Mouse (Mus musculus) thymus, postnatal 0 days (tissue): ENCODE measurements around the gene Colgalt2. TPM values are rescaled to one million over a fixed set of nuclear protein-coding genes. Genes with fewer than 3 reads are reported as not detected.
"Not testable (repeated sequence)": the region's sequence is repeated elsewhere in the genome, so short reads cannot be mapped to it uniquely, and the experiment has no call there.

Experiments
- DNase-seq: peaks from one replicate; pipeline ENCODE4 v3.0.0-alpha.2; 2015; ENCODE audit warnings: low spot score
- polyA plus RNA-seq: library from polyadenylated mRNA; unstranded; fragments of >200 nt; fragmentation: Nextera tagmentation; extraction: Ambion mirVana; gene quantifications from 2 replicates; pipeline ENCODE4 v1.2.1, GENCODE M21; 2015

The Colgalt2 gene
- polyA plus RNA-seq = 1.1 and 1.2 TPM in 2 replicates

- DNase-seq = peak; percentile 6
Observed at GRCm38 (mm10) chr1:152399790-152400555, at the start of gene Colgalt2. TSS of gene Colgalt2 (plus strand) at chr1:152399830.

- no peak for DNase-seq
Observed at GRCm38 (mm10) chr1:152356721-152357120, 42.9 kb upstream of the Colgalt2 start.

GRCm38 (mm10) chr1:152368311-152369088, 31.1 kb upstream of the Colgalt2 start:
- DNase-seq = no peak

GRCm38 (mm10) chr1:152369139-152369538, 30.5 kb upstream of the Colgalt2 start:
- DNase-seq = peak; percentile 32

DNA sequence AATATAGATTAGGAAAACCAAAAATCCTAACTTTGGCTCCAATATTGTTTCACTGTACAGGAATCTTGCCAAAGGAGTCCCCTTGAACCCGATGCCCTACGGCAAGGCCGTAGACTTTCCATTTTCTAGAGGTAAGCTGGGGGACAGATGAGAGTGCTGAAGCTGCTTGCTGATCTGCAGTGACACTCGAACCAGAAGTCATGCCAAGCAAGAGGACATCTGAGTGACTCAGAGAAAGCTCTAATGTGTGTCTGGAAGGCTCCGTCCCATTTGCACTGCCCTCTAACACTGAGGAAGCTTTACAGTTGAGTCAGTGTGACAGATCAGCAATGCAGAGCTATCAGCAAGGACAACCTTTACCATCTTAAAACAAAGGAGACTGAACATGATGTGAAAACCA, 21.3 kb upstream of the Colgalt2 start:
- DNase-seq = no peak

GRCm38 (mm10) chr1:152384589-152384988, 15.0 kb upstream of the Colgalt2 start:
- DNase-seq = no peak

DNA sequence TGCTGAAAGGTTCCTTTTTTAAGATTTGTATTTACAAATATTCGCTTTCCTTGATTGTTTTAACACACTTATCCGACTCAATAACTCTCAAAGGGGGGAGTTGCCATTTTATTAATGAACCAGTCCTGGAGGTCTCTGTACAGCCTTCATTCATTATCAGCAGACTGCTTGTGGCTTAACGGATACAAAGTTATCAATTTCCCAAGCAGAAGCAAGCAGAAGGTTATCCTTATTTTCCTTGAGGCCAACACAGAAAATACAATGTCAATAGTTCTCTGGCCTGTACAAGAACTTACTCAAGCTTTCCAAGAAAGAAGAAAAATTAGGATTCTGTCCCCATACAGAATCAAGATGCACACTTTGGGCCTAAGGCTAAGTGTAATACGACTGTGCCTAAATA, 13.9 kb upstream of the Colgalt2 start:
- DNase-seq = not testable (repeated sequence)

- peak; percentile 70 for DNase-seq
Observed at GRCm38 (mm10) chr1:152386188-152386835, 13.3 kb upstream of the Colgalt2 start, which contains the start of gene Tsen15. TSS of gene Tsen15 (minus strand) at chr1:152386688.

DNA sequence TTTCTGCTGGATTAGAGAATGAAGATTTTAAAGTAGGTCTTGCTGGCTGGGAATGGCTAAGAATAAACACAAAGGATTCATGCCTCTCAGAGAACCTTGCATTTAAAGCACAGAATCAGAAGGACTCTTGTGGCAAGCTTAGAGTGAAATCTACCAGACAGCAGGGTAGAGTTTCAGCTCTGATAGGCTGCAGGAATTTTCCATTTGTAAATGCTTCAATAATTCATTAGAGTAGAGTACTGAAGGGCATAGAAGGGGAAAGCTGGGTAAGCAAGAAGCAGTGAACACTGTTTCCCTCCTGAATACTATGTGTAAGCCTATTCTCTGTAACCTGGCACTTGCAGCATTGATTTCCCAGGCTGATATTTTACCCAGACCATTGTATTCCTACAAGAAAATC, 10.4 kb upstream of the Colgalt2 start:
- DNase-seq = no peak

DNA sequence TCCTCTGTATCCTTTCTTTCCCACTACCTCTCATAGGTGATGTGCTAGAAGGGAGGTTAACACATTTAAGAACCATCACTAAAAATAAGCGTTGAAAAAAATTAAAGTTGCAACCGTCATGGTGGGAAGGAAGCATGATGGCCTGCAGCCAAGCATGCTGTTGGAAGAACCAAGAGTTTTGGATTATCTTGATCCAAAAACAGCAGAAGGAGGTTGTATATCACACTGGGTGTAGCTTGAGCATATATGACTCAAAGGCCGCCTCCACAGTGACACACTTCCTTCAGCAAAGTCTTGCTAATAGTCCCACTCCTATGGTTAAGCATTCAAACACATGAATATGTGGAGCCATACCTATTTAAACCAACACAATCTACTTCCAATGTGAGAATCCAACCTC, 5.5 kb upstream of the Colgalt2 start:
- DNase-seq = no peak

GRCm38 (mm10) chr1:152394956-152395515, 4.6 kb upstream of the Colgalt2 start:
- DNase-seq = no peak

DNA sequence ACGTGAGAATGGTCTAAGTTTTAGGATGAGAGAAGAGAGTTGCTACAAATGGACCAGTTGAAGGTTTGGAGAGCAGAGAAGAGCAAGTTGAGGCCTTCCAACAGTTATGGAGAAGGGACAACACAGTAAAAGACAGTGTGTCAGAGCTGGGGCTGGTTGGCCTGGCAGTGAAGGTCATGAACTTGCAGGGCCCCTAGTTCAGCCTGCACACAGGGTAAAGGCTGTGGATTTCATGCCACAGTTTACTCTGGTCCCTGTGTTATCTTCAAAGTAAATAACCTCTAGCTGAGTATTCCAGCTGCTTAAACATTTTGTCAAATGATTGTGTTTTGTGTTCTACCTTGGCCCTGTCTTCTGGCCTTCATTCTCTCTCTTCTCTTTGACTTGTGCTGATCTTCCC, 922 bp upstream of the Colgalt2 start:
- no peak for DNase-seq

DNA sequence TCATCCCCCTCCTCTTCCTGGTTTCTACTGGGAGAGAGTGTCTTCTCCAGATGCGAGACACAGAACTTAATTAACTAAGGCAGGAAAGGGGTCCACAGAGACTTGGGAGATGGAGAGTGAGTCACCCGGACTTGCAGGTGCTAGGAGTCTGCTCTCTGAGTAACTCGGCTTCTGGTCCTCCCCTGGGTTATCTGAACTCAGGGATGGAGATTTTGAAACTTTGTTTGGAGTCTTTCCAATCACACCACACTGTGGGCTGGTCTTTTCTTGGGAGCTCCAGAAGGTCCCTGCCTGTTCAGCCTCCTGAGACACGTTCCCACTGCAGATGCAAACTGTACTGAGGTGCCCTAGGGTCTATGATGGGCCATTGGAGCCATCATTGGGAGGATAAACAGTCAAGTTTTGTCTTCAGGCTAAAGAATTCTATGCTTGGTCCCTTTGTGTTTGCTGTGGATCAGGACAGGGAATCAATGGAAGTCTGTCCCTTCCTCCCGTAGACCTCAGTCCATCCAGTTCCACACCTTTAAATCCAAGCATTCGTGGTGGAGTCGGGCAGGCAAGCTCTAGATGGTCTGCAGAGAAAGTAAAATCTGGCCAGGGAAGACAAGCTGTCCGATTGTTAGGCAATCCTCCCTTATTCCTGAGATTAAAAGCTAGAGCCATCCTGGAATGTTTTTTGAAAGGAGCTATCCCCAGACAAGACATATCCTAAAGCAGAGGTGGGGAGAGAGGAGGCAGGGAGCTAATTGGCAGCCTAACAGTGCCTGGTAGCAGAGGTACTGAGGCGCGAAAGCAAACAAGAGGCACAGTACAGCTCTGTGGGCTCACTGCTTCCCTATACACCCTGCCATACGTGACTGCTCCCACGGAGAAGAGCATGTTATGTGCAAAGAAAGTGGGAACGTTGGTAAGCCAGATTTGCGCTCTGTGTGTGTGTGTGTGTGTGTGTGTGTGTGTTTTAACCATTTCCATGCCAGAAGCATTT, 1.2 kb downstream of the Colgalt2 start:
- no peak for DNase-seq

- no peak for DNase-seq
Observed at GRCm38 (mm10) chr1:152407021-152407946, 7.7 kb downstream of the Colgalt2 start.

DNA sequence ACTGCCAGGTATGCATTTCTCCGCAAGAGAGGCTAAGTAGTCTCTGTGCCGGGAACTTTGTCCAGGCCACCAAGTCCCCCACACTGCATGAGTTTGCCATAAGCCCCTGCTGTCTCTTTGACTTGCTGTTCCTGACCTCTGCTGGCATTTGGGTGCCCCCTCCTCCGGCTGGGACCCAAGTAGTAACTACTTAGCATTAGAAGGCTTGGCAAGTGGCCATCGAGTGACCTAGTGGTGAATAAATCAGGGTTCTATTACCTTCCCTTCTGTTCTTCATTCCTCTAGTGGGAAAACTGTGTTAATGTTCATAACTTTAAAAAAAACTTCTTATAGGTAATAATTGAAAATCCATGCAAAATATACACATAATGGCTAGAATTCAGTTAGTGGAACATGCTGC, 9.7 kb downstream of the Colgalt2 start:
- no peak for DNase-seq

DNA sequence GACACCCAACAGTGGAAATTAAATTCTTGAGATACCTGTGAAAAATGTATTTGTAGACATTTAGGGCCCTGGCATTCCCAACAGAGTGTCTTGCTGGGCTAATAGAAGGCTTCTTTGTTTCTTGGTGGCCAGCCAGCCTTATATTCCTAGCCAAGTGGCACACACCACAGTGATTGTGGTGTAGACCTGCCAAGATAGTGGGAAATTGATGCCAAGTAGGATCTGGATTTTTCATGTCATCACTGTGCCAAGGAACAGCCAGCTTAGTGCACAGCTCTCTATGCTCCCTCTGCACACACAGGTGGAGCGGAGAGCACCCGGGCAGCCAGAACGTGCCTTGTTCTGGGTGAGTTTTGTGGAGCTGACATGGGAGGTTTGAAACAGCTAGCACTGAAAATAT, 11.0 kb downstream of the Colgalt2 start:
- DNase-seq = no peak

DNA sequence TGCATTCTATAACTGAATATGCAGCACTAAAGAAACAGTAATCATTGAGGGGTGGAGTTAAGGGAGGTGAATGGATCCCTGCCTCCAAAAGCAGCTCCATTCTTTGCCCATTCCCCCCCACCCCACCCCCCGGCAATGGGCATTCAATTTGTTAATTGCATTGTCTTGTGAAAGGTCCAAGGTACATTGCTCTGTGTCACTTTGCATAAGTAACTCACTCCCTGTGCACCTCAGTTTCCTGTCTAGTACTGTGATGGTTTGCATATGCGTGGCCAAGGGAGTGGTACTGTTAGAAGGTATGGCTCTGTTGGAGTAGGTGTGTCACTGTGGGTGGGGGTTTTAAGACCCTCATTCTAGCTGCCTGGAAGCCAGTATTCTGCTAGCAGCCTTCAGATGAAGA, 13.5 kb downstream of the Colgalt2 start:
- no peak for DNase-seq

DNA sequence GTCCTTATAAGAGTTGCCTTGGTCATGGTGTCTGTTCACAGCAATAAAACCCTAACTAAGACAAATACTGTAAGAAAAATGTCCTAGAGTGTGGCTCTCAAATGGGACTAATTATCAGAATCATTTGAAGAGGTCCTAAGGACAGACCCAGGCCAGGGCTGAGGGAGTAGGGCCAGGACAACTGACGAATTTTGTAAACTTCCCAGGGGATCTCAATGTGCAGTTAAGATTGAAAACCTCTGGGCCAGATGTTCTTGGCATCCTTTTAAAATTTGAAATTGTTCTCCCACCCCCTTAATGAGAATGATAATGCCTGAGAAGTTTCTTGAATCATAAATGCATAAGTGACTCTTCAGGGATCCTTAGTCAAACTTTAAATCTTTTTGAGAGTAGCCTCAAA, 14.3 kb downstream of the Colgalt2 start:
- no peak for DNase-seq

DNA sequence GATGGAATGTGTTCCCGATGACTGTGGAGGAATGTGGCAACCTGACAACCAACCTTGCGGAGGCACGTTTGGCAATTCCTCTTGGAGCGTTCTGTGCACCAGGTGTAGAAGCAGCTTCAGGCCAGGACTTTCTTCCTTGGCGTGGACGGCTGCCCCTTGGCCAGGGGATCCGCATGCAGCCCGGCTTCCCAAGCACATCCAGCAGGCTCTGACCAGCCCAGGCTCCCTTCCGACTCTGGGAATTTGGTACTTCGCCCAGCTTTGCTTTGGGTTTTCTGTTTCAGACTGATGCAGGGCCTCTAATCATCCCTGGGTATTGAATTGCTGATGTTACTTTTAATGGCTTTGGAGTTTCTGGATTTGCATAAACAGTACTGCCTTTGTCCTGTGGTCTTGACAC, 14.8 kb downstream of the Colgalt2 start:
- no peak for DNase-seq
